Mouse (Mus musculus): ENCODE results near the gene Osgin1. TPM values are rescaled to one million over a fixed set of nuclear protein-coding genes. Genes with fewer than 3 reads are reported as not detected.

Gene Osgin1
- total and polyA plus RNA-seq, 2 experiments from 2014 or later: 0.38 TPM; not detected in 1

- H3K4me2 ChIP-seq (ENCODE audit: low read depth, low read length): no peak overlapping the region
- no peaks in the 10 kb centered on the region for H3K27me3 ChIP-seq (ENCODE audit: control insufficient read depth, insufficient read depth, low read length)
- no peak overlapping the region for H3K9ac ChIP-seq (replicated peaks; ENCODE audit: low read depth, low read length)
- H3K9me3 ChIP-seq (replicated peaks; ENCODE audit: control insufficient read depth, low read length): no peaks in the 10 kb centered on the region
- H3K27ac ChIP-seq (ENCODE audit: low read depth): no peak overlapping the region
- H3K36me3 ChIP-seq (replicated peaks; ENCODE audit: control insufficient read depth, insufficient read depth, low read length): no peaks in the 10 kb centered on the region
- ATAC-seq (ENCODE audit: insufficient read depth, low read depth) (no peak), DNase-seq (ENCODE audit: low spot score) (no peak)
- WGBS: 63% methylated on average over 7 of the region's 7 CpGs
- peaks cover 18% of the 10 kb centered on the region for H3K4me1 ChIP-seq (ENCODE audit: control insufficient read depth, insufficient read depth)
- no peak for TF ChIP-seq CTCF (IDR thresholded peaks at IDR 0.05; ENCODE audit: low read depth)
- no peak for TF ChIP-seq EP300 (IDR thresholded peaks at IDR 0.05; ENCODE audit: low read depth)
- H3K4me3 ChIP-seq (ENCODE audit: low read depth, low read length): no peak overlapping the region
These were observed 3.2 kb upstream of the Osgin1 start for GRCm38 (mm10) chr8:119430690-119431089.

GRCm38 (mm10) chr8:119432372-119432771, 1.6 kb upstream of the Osgin1 start:
- Histone ChIP-seq H3K27ac (ENCODE audit: low read depth) (no peak overlapping the region), H3K9me3 (replicated peaks; ENCODE audit: control insufficient read depth, low read length) (no peaks in the 10 kb centered on the region), H3K9ac (replicated peaks; ENCODE audit: low read depth, low read length) (no peak overlapping the region), H3K4me1 (ENCODE audit: control insufficient read depth, insufficient read depth) (peaks cover 20% of the 10 kb centered on the region), H3K27me3 (ENCODE audit: control insufficient read depth, insufficient read depth, low read length) (no peaks in the 10 kb centered on the region), H3K4me2 (ENCODE audit: low read depth, low read length) (no peak overlapping the region), H3K36me3 (replicated peaks; ENCODE audit: control insufficient read depth, insufficient read depth, low read length) (no peaks in the 10 kb centered on the region), H3K4me3 (ENCODE audit: low read depth, low read length) (no peak overlapping the region)
- ATAC-seq (ENCODE audit: insufficient read depth, low read depth) (no peak), DNase-seq (ENCODE audit: low spot score) (no peak)
- 57% methylated on average over 3 of the region's 3 CpGs for WGBS
- TF ChIP-seq EP300 (IDR thresholded peaks at IDR 0.05; ENCODE audit: low read depth) (no peak), CTCF (IDR thresholded peaks at IDR 0.05; ENCODE audit: low read depth) (no peak)

- no peaks in the 10 kb centered on the region for H3K9me3 ChIP-seq (replicated peaks; ENCODE audit: control insufficient read depth, low read length)
- H3K27ac ChIP-seq (ENCODE audit: low read depth): no peak overlapping the region
- peaks cover 6% of the 10 kb centered on the region for H3K4me1 ChIP-seq (ENCODE audit: control insufficient read depth, insufficient read depth)
- TF ChIP-seq CTCF (IDR thresholded peaks at IDR 0.05; ENCODE audit: low read depth): no peak
- no peak for TF ChIP-seq EP300 (IDR thresholded peaks at IDR 0.05; ENCODE audit: low read depth)
- H3K9ac ChIP-seq (replicated peaks; ENCODE audit: low read depth, low read length): no peak overlapping the region
- no peak overlapping the region for H3K4me3 ChIP-seq (ENCODE audit: low read depth, low read length)
- no peaks in the 10 kb centered on the region for H3K27me3 ChIP-seq (ENCODE audit: control insufficient read depth, insufficient read depth, low read length)
- no peak overlapping the region for H3K4me2 ChIP-seq (ENCODE audit: low read depth, low read length)
- H3K36me3 ChIP-seq (replicated peaks; ENCODE audit: control insufficient read depth, insufficient read depth, low read length): no peaks in the 10 kb centered on the region
- ATAC-seq (ENCODE audit: insufficient read depth, low read depth): no peak
- DNase-seq (ENCODE audit: low spot score): no peak
- WGBS: 81% methylated on average over 6 of the region's 6 CpGs
These were observed 645 bp downstream of the Osgin1 start for GRCm38 (mm10) chr8:119434569-119434968.

- H3K9ac ChIP-seq (replicated peaks; ENCODE audit: low read depth, low read length): no peak overlapping the region
- no peaks in the 10 kb centered on the region for H3K27me3 ChIP-seq (ENCODE audit: control insufficient read depth, insufficient read depth, low read length)
- no peak for DNase-seq (ENCODE audit: low spot score)
- H3K4me2 ChIP-seq (ENCODE audit: low read depth, low read length): no peak overlapping the region
- no peak for TF ChIP-seq CTCF (IDR thresholded peaks at IDR 0.05; ENCODE audit: low read depth)
- no peak for TF ChIP-seq EP300 (IDR thresholded peaks at IDR 0.05; ENCODE audit: low read depth)
- WGBS: 83% methylated on average over 7 of the region's 7 CpGs
- no peak overlapping the region for H3K4me3 ChIP-seq (ENCODE audit: low read depth, low read length)
- ATAC-seq (ENCODE audit: insufficient read depth, low read depth): no peak
- H3K9me3 ChIP-seq (replicated peaks; ENCODE audit: control insufficient read depth, low read length): no peaks in the 10 kb centered on the region
- H3K4me1 ChIP-seq (ENCODE audit: control insufficient read depth, insufficient read depth): peaks cover 6% of the 10 kb centered on the region
- no peak overlapping the region for H3K27ac ChIP-seq (ENCODE audit: low read depth)
- H3K36me3 ChIP-seq (replicated peaks; ENCODE audit: control insufficient read depth, insufficient read depth, low read length): no peaks in the 10 kb centered on the region
These were observed 1.6 kb downstream of the Osgin1 start for GRCm38 (mm10) chr8:119435527-119435926.

- ATAC-seq (ENCODE audit: insufficient read depth, low read depth): 0 out of 2 replicates have a peak, but pooled peaks have one; percentile 7
- H3K27ac ChIP-seq (ENCODE audit: low read depth): no peak overlapping the region; the same call in 1 of the 2 replicates
- 70% methylated on average over 10 of the region's 10 CpGs for WGBS
These were observed 2.4 kb downstream of the Osgin1 start for GRCm38 (mm10) chr8:119436331-119436730.

GRCm38 (mm10) chr8:119436933-119437332, 3.0 kb downstream of the Osgin1 start:
- no peaks in the 10 kb centered on the region for H3K9me3 ChIP-seq (replicated peaks; ENCODE audit: control insufficient read depth, low read length)
- H3K4me3 ChIP-seq (ENCODE audit: low read depth, low read length): peak overlapping the region; percentile 7; the same call in 1 of the 2 replicates
- TF ChIP-seq CTCF (IDR thresholded peaks at IDR 0.05; ENCODE audit: low read depth) (no peak), EP300 (IDR thresholded peaks at IDR 0.05; ENCODE audit: low read depth) (no peak)
- 15% methylated on average over 9 of the region's 9 CpGs for WGBS
- no peak overlapping the region for H3K9ac ChIP-seq (replicated peaks; ENCODE audit: low read depth, low read length)
- H3K27me3 ChIP-seq (ENCODE audit: control insufficient read depth, insufficient read depth, low read length): no peaks in the 10 kb centered on the region
- no peak overlapping the region for H3K27ac ChIP-seq (ENCODE audit: low read depth)
- H3K4me1 ChIP-seq (ENCODE audit: control insufficient read depth, insufficient read depth): peaks cover 6% of the 10 kb centered on the region
- DNase-seq (ENCODE audit: low spot score) (no peak), ATAC-seq (ENCODE audit: insufficient read depth, low read depth) (0 out of 2 replicates have a peak, but pooled peaks have one; percentile 40)
- H3K4me2 ChIP-seq (ENCODE audit: low read depth, low read length): peak overlapping the region; percentile 28
- no peaks in the 10 kb centered on the region for H3K36me3 ChIP-seq (replicated peaks; ENCODE audit: control insufficient read depth, insufficient read depth, low read length)

More at GRCm38 (mm10) chr8:119436331-119436730, 2.4 kb downstream of the Osgin1 start:
- H3K4me2 ChIP-seq (ENCODE audit: low read depth, low read length): peak overlapping the region; percentile 28; the same call in 1 of the 2 replicates
- H3K27me3 ChIP-seq (ENCODE audit: control insufficient read depth, insufficient read depth, low read length): no peaks in the 10 kb centered on the region
- H3K4me3 ChIP-seq (ENCODE audit: low read depth, low read length): no peak overlapping the region
- H3K36me3 ChIP-seq (replicated peaks; ENCODE audit: control insufficient read depth, insufficient read depth, low read length): no peaks in the 10 kb centered on the region
- TF ChIP-seq CTCF (IDR thresholded peaks at IDR 0.05; ENCODE audit: low read depth) (no peak), EP300 (IDR thresholded peaks at IDR 0.05; ENCODE audit: low read depth) (no peak)
- no peaks in the 10 kb centered on the region for H3K9me3 ChIP-seq (replicated peaks; ENCODE audit: control insufficient read depth, low read length)
- DNase-seq (ENCODE audit: low spot score): no peak
- H3K9ac ChIP-seq (replicated peaks; ENCODE audit: low read depth, low read length): no peak overlapping the region
- H3K4me1 ChIP-seq (ENCODE audit: control insufficient read depth, insufficient read depth): peaks cover 6% of the 10 kb centered on the region

Data from heart, postnatal 0 days (tissue).